Mouse (Mus musculus) lung, embryonic 14.5 days (tissue): ENCODE data around the gene Cdc42ep2. TPM values are rescaled to one million over a fixed set of nuclear protein-coding genes. Genes with fewer than 3 reads are reported as not detected.

Experiments used
- ATAC-seq: fragments of 200-750 bp; cut with Nextera tagmentation; 2 replicates; pipeline ENCODE4 v1.8.0; 2017; ENCODE audit warnings: mild to moderate bottlenecking, moderate TSS enrichment, moderate library complexity; ENCODE audit not compliant: insufficient read depth
- DNase-seq: peaks from one replicate; pipeline ENCODE4 v3.0.0-alpha.2; 2015
- H3K27ac ChIP-seq: fragments of 300-500 bp; sonication (generic); 2 replicates; pipeline ENCODE4 v1.5.1; 2014; ENCODE audit warnings: low read depth, mild to moderate bottlenecking, moderate library complexity
- H3K27me3 ChIP-seq: fragments of 300-500 bp; sonication (generic); 2 replicates; pipeline ENCODE4 v1.6.1; 2014; ENCODE audit warnings: low read length, control low read depth; ENCODE audit not compliant: insufficient read depth
- H3K36me3 ChIP-seq: fragments of 300-500 bp; sonication (generic); 2 replicates; pipeline ENCODE4 v1.6.1; 2014; ENCODE audit warnings: control low read depth; ENCODE audit not compliant: insufficient read depth
- H3K4me1 ChIP-seq: fragments of 300-500 bp; sonication (generic); 2 replicates; pipeline ENCODE4 v1.6.1; 2014; ENCODE audit warnings: antibody characterized with exemption, control low read depth; ENCODE audit not compliant: insufficient read depth
- H3K4me2 ChIP-seq: fragments of 300-500 bp; sonication (generic); 2 replicates; pipeline ENCODE4 v1.6.1; 2014; ENCODE audit warnings: mild to moderate bottlenecking
- H3K4me3 ChIP-seq: fragments of 300-500 bp; sonication (generic); 2 replicates; pipeline ENCODE4 v1.5.1; 2014; ENCODE audit warnings: low read depth, low read length
- H3K9ac ChIP-seq: fragments of 300-500 bp; sonication (generic); 2 replicates; pipeline ENCODE4 v1.6.1; 2014
- H3K9me3 ChIP-seq: fragments of 300-500 bp; sonication (generic); 2 replicates; pipeline ENCODE4 v1.6.1; 2016; ENCODE audit warnings: low read depth, low read length, control low read depth
- CTCF ChIP-seq: IDR thresholded peaks from 2 replicates; pipeline ENCODE4 v1.5.1; 2016; ENCODE audit warnings: antibody characterized with exemption, low read depth
- WGBS: fragments of 180-500 bp; shearing (Covaris S2); extraction: QIAGEN DNeasy Blood & Tissue Kit; methylation state at CpG from one replicate; pipeline ENCODE4 v1.1.7; 2014; 5-methylcytosine and 5-hydroxymethylcytosine counted together
- polyA plus RNA-seq: library from polyadenylated mRNA; unstranded; fragments of >200 nt; fragmentation: Nextera tagmentation; extraction: Ambion mirVana; gene quantifications from 2 replicates; pipeline ENCODE4 v1.2.1, GENCODE M21; 2014

The Cdc42ep2 gene
- polyA plus RNA-seq, 1 experiment from 2014 or later, result 9.9 TPM

DNA sequence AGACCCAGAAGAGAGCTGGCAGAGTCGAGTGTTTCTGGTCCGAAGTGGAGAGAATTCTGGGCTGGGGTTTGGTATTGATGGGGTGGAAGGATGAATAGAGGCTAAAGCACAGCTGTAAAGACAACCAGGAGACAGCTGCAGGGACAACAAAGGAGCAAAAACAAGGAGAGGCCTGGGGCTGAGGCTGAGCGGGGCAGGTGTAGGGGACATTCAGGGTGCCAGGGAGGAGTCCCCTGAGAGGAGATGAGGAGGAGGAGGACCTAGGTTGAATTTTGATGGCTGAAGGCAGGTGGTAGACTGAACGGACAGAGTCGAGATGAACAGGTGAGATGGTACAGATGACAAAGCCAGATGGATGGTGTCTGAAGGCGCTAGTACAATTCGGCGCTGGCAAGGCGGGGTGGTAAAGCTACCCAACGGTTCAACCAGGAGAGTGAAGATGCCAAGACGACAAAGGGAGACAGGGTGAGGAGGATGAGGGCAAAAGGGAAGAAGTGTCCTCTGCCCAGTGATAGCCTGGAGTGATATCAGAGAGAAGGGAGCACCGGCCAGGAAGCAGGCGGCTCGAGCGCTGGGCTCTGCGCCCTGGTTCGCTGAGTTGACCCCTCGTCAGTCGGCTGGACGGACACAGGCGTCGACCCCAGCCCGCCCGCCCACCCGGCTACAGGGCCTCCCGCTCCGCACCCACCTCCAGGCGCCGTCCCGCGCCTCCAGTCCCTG lies 31.2 kb downstream of the Cdc42ep2 start:
- peak overlapping the region; percentile 30; the same call in 1 of the 2 replicates for H3K27ac ChIP-seq
- ATAC-seq (peak; percentile 1; the same call in 1 of the 2 replicates), DNase-seq (no peak)
- WGBS, result 8% methylated on average over 26 of the region's 31 CpGs
- TF ChIP-seq CTCF, result no peak
- no peaks in the 10 kb centered on the region for H3K9me3 ChIP-seq
- H3K4me3 ChIP-seq, result peak overlapping the region; percentile 63
- no peaks in the 10 kb centered on the region for H3K27me3 ChIP-seq
- H3K4me2 ChIP-seq, result peak overlapping the region; percentile 89
- H3K36me3 ChIP-seq, result peaks cover 31% of the 10 kb centered on the region
- H3K9ac ChIP-seq, result peak overlapping the region; percentile 75
- H3K4me1 ChIP-seq, result 0 out of 2 replicates have a peak, but pooled peaks cover 3% of the 10 kb centered on the region

DNA sequence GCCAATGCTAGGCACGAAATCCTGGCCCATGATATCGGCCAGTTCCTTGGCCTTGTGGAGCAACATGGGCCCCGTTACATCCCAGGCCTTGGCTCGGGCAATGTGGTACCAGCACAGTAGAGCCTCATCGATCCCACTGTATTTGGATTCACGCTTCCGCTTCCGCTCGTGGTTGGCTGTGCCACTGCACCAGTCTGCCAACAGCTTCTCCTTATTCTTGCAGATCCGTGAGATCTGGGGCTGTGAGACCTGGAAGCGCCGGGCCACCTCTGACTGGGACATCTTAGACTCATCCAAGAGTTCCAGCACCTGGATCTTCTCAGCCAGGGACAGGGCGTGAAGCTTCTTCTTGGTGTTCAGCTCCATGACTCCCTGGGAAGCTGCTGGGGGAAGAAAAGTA lies 31.9 kb downstream of the Cdc42ep2 start:
- H3K4me3 ChIP-seq, result no peak overlapping the region
- DNase-seq, result no peak
- no peaks in the 10 kb centered on the region for H3K27me3 ChIP-seq
- H3K9me3 ChIP-seq, result no peaks in the 10 kb centered on the region
- H3K27ac ChIP-seq, result no peak overlapping the region
- TF ChIP-seq CTCF, result no peak
- 0 out of 2 replicates have a peak, but pooled peaks cover 3% of the 10 kb centered on the region for H3K4me1 ChIP-seq
- no peak for ATAC-seq
- 92% methylated on average over 13 of the region's 13 CpGs for WGBS
- H3K9ac ChIP-seq, result peak overlapping the region; percentile 75; the same call in 1 of the 2 replicates
- peak overlapping the region; percentile 89 for H3K4me2 ChIP-seq
- peaks cover 27% of the 10 kb centered on the region for H3K36me3 ChIP-seq

DNA sequence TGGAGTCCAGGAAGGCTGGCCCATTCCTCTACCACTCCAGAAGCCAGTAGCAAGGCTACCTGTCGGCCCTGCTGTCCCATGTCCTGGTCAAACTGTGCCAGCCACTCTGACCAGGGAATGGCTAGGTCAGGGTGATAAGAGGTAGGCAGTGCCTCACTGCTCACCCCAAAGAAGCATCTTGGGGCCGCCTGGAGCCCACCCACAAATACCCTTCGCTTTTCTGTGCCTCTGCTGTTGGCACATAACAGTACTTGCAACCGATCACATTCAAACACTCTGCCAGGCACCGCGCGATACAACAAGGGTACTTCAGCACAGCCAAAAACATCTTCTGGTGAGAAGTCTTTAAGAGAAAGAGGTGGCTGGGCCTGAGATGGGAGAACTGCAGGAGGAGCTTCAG lies 32.4 kb downstream of the Cdc42ep2 start:
- Histone ChIP-seq H3K36me3 (peaks cover 23% of the 10 kb centered on the region), H3K9me3 (no peaks in the 10 kb centered on the region), H3K27me3 (no peaks in the 10 kb centered on the region), H3K27ac (no peak overlapping the region), H3K9ac (no peak overlapping the region; the same call in 1 of the 2 replicates), H3K4me3 (no peak overlapping the region), H3K4me1 (0 out of 2 replicates have a peak, but pooled peaks cover 3% of the 10 kb centered on the region), H3K4me2 (no peak overlapping the region)
- ATAC-seq, result no peak
- no peak for TF ChIP-seq CTCF
- no peak for DNase-seq
- 89% methylated on average over 7 of the region's 7 CpGs for WGBS

DNA sequence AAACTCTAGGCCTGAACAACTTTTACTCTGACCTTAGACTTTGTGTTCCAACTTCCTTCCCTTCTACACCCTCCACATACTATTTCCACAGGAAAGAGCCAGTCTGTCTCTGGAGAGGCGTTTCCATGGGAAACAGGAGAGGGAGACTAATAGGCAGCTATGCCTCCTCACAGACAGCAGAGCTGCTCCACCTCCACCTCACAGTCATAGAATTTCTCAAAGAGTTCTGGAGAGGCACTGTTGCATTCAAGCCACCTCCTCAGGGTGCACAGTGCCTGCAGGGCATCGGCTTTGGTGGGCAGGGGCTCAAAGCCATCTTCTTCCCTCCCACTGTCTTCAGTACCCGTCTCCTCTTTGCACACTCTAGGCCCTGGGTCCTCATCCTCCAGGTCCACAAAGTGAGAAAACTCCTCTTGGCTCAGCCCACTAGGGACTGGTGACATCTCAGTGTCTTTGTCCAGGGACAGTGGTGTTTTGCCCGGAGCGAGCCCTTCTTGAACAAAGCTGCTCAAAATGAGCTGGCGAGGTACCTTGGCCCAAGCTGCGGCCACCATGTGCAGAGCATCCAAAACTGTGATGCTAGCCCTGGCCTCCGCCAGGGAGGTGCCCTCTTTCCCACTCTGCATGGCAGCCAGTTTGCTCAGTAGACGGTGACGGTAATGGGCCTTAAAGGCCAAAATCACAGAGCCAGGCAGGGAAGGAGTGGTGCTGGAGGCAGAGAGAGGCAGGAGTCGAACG lies 32.9 kb downstream of the Cdc42ep2 start:
- ATAC-seq, result no peak
- WGBS, result 93% methylated on average over 12 of the region's 12 CpGs
- no peaks in the 10 kb centered on the region for H3K27me3 ChIP-seq
- no peak overlapping the region for H3K4me2 ChIP-seq
- H3K9ac ChIP-seq, result no peak overlapping the region
- TF ChIP-seq CTCF, result no peak
- peaks cover 20% of the 10 kb centered on the region for H3K36me3 ChIP-seq
- DNase-seq, result no peak
- 0 out of 2 replicates have a peak, but pooled peaks cover 3% of the 10 kb centered on the region for H3K4me1 ChIP-seq
- no peak overlapping the region for H3K27ac ChIP-seq
- no peaks in the 10 kb centered on the region for H3K9me3 ChIP-seq
- H3K4me3 ChIP-seq, result no peak overlapping the region

DNA sequence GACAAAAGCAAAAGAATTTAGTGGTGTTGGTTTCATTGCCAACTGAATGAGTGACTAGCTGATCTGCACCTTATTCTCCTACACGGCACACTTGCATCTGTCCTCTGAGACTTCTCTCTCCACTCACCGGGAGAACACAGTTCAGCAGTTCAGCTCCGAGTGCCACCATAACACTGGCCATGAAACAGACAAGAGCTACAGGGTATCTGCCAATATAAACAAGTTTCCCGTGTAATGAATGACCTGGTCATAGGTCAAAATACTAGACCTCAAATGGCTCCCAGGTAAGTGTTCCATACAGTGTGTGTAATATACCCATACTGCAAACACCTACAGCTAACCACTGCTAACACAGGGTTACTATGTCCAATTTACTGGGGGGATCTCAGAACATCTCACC lies 35.4 kb downstream of the Cdc42ep2 start:
- DNase-seq (no peak), ATAC-seq (no peak)
- Histone ChIP-seq H3K36me3 (0 out of 2 replicates have a peak, but pooled peaks cover 6% of the 10 kb centered on the region), H3K4me1 (0 out of 2 replicates have a peak, but pooled peaks cover 3% of the 10 kb centered on the region), H3K9me3 (no peaks in the 10 kb centered on the region), H3K4me3 (no peak overlapping the region), H3K27me3 (no peaks in the 10 kb centered on the region), H3K27ac (no peak overlapping the region), H3K4me2 (no peak overlapping the region), H3K9ac (no peak overlapping the region)
- TF ChIP-seq CTCF, result no peak
- WGBS, result 38% methylated on average over 4 of the region's 4 CpGs

DNA sequence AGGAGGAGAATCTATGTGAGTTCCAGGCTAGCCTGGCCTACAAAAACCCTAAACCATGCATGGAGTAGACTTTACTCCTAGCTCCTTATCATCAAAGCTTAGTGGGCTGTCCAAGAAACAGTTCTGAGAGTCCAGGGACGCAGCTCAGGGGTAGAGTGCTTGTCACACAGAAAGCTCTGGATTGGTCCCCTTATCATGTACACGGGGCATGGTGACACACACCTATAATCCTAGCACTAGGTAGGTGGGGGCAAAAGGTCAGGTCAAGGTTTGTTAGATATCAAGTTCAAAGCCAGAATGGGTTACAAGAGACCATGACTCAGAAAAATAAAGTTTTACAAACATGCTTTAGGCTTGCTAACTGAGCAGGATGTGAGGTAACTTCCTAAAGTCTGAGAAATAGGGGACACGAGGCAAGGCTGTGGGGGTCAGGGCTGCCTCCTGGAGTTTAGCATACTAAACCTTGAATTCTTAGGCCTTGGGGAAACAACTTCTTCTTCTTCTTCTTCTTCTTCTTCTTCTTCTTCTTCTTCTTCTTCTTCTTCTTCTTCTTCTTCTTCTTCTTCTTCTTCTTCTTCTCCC lies 37.3 kb downstream of the Cdc42ep2 start:
- no peak for DNase-seq
- no peak for ATAC-seq
- Histone ChIP-seq H3K9ac (no peak overlapping the region), H3K36me3 (0 out of 2 replicates have a peak, but pooled peaks cover 2% of the 10 kb centered on the region), H3K27ac (no peak overlapping the region), H3K9me3 (no peaks in the 10 kb centered on the region), H3K4me3 (no peak overlapping the region), H3K4me2 (no peak overlapping the region), H3K4me1 (no peaks in the 10 kb centered on the region), H3K27me3 (no peaks in the 10 kb centered on the region)
- WGBS, result 70% methylated on average over 3 of the region's 3 CpGs
- TF ChIP-seq CTCF, result no peak

DNA sequence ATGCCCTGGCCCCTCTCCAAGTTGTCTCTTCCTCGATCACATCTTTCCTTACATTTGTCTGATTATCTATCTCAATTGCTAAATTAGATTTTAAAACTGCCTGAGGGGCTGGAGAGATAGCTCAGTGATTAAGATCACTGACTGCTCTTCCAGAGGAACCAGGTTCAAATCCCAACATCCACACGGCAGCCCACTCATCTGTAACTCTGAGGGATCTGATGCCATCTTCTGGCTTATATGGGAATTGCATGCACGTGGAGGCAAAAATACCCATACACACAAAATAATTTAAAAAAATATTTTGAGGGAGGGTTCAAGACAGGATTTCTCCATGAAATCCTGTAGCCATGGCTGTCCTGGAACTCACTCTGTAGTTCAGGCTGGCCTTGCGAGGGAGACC lies 38.8 kb downstream of the Cdc42ep2 start:
- Histone ChIP-seq H3K27ac (no peak overlapping the region), H3K36me3 (no peaks in the 10 kb centered on the region), H3K4me3 (no peak overlapping the region), H3K4me2 (no peak overlapping the region), H3K27me3 (no peaks in the 10 kb centered on the region), H3K4me1 (no peaks in the 10 kb centered on the region), H3K9ac (no peak overlapping the region), H3K9me3 (no peaks in the 10 kb centered on the region)
- peak; percentile 66 for DNase-seq
- no peak for ATAC-seq
- peak; percentile 63 for TF ChIP-seq CTCF
- WGBS, result 62% methylated on average over 4 of the region's 4 CpGs
